Mouse (Mus musculus) MEL (cell line): ENCODE measurements around the gene Slfn9. TPM values are rescaled to one million over a fixed set of nuclear protein-coding genes. Genes with fewer than 3 reads are reported as not detected.

Experiments
- DNase-seq: peaks from one replicate; pipeline ENCODE4 v3.0.0; 2011; ENCODE audit warnings: low read depth, low spot score
- H3K27ac ChIP-seq: 2 replicates; pipeline ENCODE4 v1.5.1; 2012; ENCODE audit warnings: low read depth, mild to moderate bottlenecking, control low read depth, low read length, moderate library complexity; ENCODE audit not compliant: control insufficient read depth
- H3K27me3 ChIP-seq, 2 experiments: fragments of 150-350 bp in 1 of 2; sonication (generic) in 1 of 2; 2 replicates each; pipeline ENCODE4 v1.6.1; 2012; ENCODE audit warnings: low read length in 2 of 2, mild to moderate bottlenecking in 2 of 2, improper control_type of control experiment in 1 of 2, moderate library complexity in 1 of 2; ENCODE audit not compliant: insufficient read depth in 2 of 2, control insufficient read depth in 1 of 2
- H3K36me3 ChIP-seq, 2 experiments: 2 replicates each; pipeline ENCODE4 v1.6.1; 2012 to 2014; ENCODE audit warnings: low read length in 2 of 2, improper control_type of control experiment in 1 of 2, inconsistent platforms in 1 of 2, mild to moderate bottlenecking in 1 of 2; ENCODE audit not compliant: insufficient read depth in 2 of 2, control insufficient read depth in 1 of 2
- H3K4me1 ChIP-seq, 2 experiments: fragments of 150-350 bp in 1 of 2; sonication (generic) in 1 of 2; 2 replicates each; pipeline ENCODE4 v1.6.1; 2012; ENCODE audit warnings: low read length in 2 of 2, improper control_type of control experiment in 1 of 2, mild to moderate bottlenecking in 1 of 2; ENCODE audit not compliant: insufficient read depth in 2 of 2, control insufficient read depth in 1 of 2
- H3K4me3 ChIP-seq, 2 experiments: fragments of 150-350 bp in 1 of 2; sonication (generic) in 1 of 2; 2 replicates each; pipeline ENCODE4 v1.5.1; 2012; ENCODE audit warnings: low read depth in 2 of 2, low read length in 2 of 2, mild to moderate bottlenecking in 2 of 2, moderate library complexity in 2 of 2, control low read depth in 1 of 2, improper control_type of control experiment in 1 of 2; ENCODE audit not compliant: control insufficient read depth in 1 of 2, insufficient read depth in 1 of 2
- H3K79me2 ChIP-seq: 2 replicates; pipeline ENCODE4 v1.6.1; 2012; ENCODE audit warnings: mild to moderate bottlenecking, low read length, moderate library complexity; ENCODE audit not compliant: control insufficient read depth, poor library complexity, insufficient read depth
- H3K9ac ChIP-seq: 2 replicates; pipeline ENCODE4 v1.6.1; 2012; ENCODE audit warnings: low read depth, mild to moderate bottlenecking, control low read depth, low read length, moderate library complexity; ENCODE audit not compliant: control insufficient read depth, poor library complexity, severe bottlenecking
- H3K9me3 ChIP-seq: fragments of 150-350 bp; sonication (generic); replicated peaks from 2 replicates; pipeline ENCODE4 v1.6.1; 2012; ENCODE audit warnings: mild to moderate bottlenecking, low read length, improper control_type of control experiment, moderate library complexity; ENCODE audit not compliant: insufficient read depth
- CHD1 ChIP-seq: IDR thresholded peaks from 2 replicates; pipeline ENCODE4 v1.6.1; 2012; ENCODE audit warnings: low read depth, mild to moderate bottlenecking, inconsistent platforms, low read length, improper control_type of control experiment
- CHD2 ChIP-seq: IDR thresholded peaks from 2 replicates; pipeline ENCODE4 v1.6.1; 2011; ENCODE audit warnings: low read length, improper control_type of control experiment
- E2F4 ChIP-seq: IDR thresholded peaks from 2 replicates; pipeline ENCODE4 v1.6.1; 2011; ENCODE audit warnings: low read depth, low read length, improper control_type of control experiment, borderline replicate concordance
- EP300 ChIP-seq, 2 experiments: IDR thresholded peaks; 2 replicates each; pipeline ENCODE4 v1.6.1; 2011; ENCODE audit warnings: improper control_type of control experiment in 2 of 2, low read length in 2 of 2, low read depth in 1 of 2, mild to moderate bottlenecking in 1 of 2
- GABPA ChIP-seq: IDR thresholded peaks from 2 replicates; pipeline ENCODE4 v1.6.1; 2012; ENCODE audit warnings: low read depth, mild to moderate bottlenecking, inconsistent platforms, low read length, improper control_type of control experiment, moderate library complexity
- JUND ChIP-seq: IDR thresholded peaks from 2 replicates; pipeline ENCODE4 v1.6.1; 2011; ENCODE audit warnings: low read depth, mild to moderate bottlenecking, improper control_type of control experiment, low read length
- MXI1 ChIP-seq: IDR thresholded peaks from 2 replicates; pipeline ENCODE4 v1.6.1; 2011; ENCODE audit warnings: mild to moderate bottlenecking, low read depth, low read length, improper control_type of control experiment
- NRF1 ChIP-seq: IDR thresholded peaks from 2 replicates; pipeline ENCODE4 v1.6.1; 2014; ENCODE audit warnings: low read depth, mild to moderate bottlenecking, inconsistent platforms, low read length, improper control_type of control experiment, moderate library complexity; ENCODE audit not compliant: poor library complexity, insufficient read depth, severe bottlenecking
- POLR2A ChIP-seq, 2 experiments: IDR thresholded peaks; 2 replicates each; pipeline ENCODE4 v1.6.1; 2011 to 2012; ENCODE audit warnings: low read length in 2 of 2, mild to moderate bottlenecking in 2 of 2, control low read depth in 1 of 2, improper control_type of control experiment in 1 of 2, low read depth in 1 of 2, moderate library complexity in 1 of 2; ENCODE audit not compliant: control insufficient read depth in 1 of 2, insufficient read depth in 1 of 2, poor library complexity in 1 of 2
- RCOR1 ChIP-seq: IDR thresholded peaks from 2 replicates; pipeline ENCODE4 v1.6.1; 2012; ENCODE audit warnings: low read depth, mild to moderate bottlenecking, inconsistent platforms, low read length, improper control_type of control experiment
- USF2 ChIP-seq, 2 experiments: IDR thresholded peaks; 2 replicates each; pipeline ENCODE4 v1.6.1; 2011 to 2012; ENCODE audit warnings: improper control_type of control experiment in 2 of 2, low read length in 2 of 2, borderline replicate concordance in 1 of 2, inconsistent platforms in 1 of 2, low read depth in 1 of 2, mild to moderate bottlenecking in 1 of 2; ENCODE audit not compliant: insufficient read depth in 1 of 2
- ZKSCAN1 ChIP-seq: IDR thresholded peaks from 2 replicates; pipeline ENCODE4 v1.6.1; 2012; ENCODE audit warnings: low read depth, mild to moderate bottlenecking, inconsistent platforms, low read length, improper control_type of control experiment, moderate library complexity
- ZMIZ1 ChIP-seq: IDR thresholded peaks from 2 replicates; pipeline ENCODE4 v1.6.1; 2012; ENCODE audit warnings: low read depth, mild to moderate bottlenecking, inconsistent platforms, low read length, improper control_type of control experiment, moderate library complexity
- ZNF384 ChIP-seq: IDR thresholded peaks from 2 replicates; pipeline ENCODE4 v1.6.1; 2012; ENCODE audit warnings: low read depth, mild to moderate bottlenecking, inconsistent platforms, low read length, improper control_type of control experiment
- polyA plus RNA-seq, 2 experiments: library from polyadenylated mRNA; stranded (reverse) in 1 of 2; unstranded in 1 of 2; fragments of >175 nt in 1 of 2; fragments of >200 nt in 1 of 2; gene quantifications; 2 replicates each; pipeline versions ENCODE4 v1.2.1 to v1.2.4; 2012; ENCODE audit warnings: low replicate concordance in 2 of 2, low read depth in 1 of 2; ENCODE audit not compliant: insufficient read length in 2 of 2, insufficient read depth in 1 of 2, missing spikeins in 1 of 2
- total RNA-seq: library from RNA; depleted of rRNA; stranded (reverse); fragments of 300-350 nt; gene quantifications from 2 replicates; pipeline ENCODE4 v1.2.3, GENCODE M21; 2012

Gene Slfn9
- total and polyA plus RNA-seq, 3 experiments, result 3.5 to 3.7 TPM; not detected in 1

DNA sequence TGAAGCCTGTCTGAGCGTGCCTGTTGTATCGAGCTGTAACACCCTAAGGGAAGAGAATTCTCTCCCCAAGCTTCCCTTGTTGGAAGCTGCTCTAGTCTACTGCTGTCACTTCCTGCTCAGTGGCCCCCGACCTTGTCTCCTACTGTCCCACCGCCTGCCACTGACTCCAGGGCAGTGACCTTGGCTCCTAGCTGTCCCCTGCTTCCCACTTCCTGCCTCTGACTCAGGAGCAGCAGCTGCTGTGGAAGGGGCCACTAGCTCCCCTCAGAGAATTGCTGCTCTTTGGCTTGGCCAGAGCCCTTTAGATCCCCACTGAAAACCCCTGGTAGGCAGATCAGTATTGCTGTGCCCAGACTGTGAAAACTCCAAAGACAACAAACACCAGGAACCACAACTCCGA, 17.7 kb downstream of the Slfn9 start:
- no peaks in the 10 kb centered on the region for H3K9me3 ChIP-seq
- no peak overlapping the region for H3K27ac ChIP-seq
- no peaks in the 10 kb centered on the region for H3K79me2 ChIP-seq
- H3K9ac ChIP-seq, result no peak overlapping the region
- no peaks in the 10 kb centered on the region for H3K4me1 ChIP-seq
- H3K4me3 ChIP-seq, result no peak overlapping the region
- no peak for DNase-seq
- peaks cover 17 to 19% of the 10 kb centered on the region in 2 experiments for H3K27me3 ChIP-seq
- H3K36me3 ChIP-seq, result no peaks in the 10 kb centered on the region
- TF ChIP-seq ZKSCAN1 (no peak), NRF1 (no peak), EP300 (IDR thresholded peaks at IDR 0.05; ENCODE audit: low read depth in 1 of 2, low read length in 2 of 2) (no peak), MXI1 (no peak), RCOR1 (no peak), ZNF384 (no peak), GABPA (no peak), JUND (no peak), POLR2A (IDR thresholded peaks at IDR 0.05; ENCODE audit: control insufficient read depth in 1 of 2, insufficient read depth in 1 of 2, low read depth in 1 of 2, low read length in 2 of 2, poor library complexity in 1 of 2) (no peak), CHD1 (no peak), E2F4 (no peak)

- Histone ChIP-seq H3K27ac (no peak overlapping the region), H3K4me1 (no peaks in the 10 kb centered on the region), H3K36me3 (no peaks in the 10 kb centered on the region), H3K4me3 (no peak overlapping the region), H3K9ac (no peak overlapping the region), H3K27me3 (peaks cover 23 to 36% of the 10 kb centered on the region in 2 experiments), H3K79me2 (no peaks in the 10 kb centered on the region), H3K9me3 (no peaks in the 10 kb centered on the region)
- DNase-seq, result no peak
- no peak for TF ChIP-seq ZNF384
- TF ChIP-seq GABPA, result no peak
- TF ChIP-seq USF2 (IDR thresholded peaks at IDR 0.05; ENCODE audit: borderline replicate concordance in 1 of 2, insufficient read depth in 1 of 2, low read depth in 1 of 2, low read length in 2 of 2), result no peak
- no peak for TF ChIP-seq JUND
- no peak for TF ChIP-seq ZMIZ1
- no peak for TF ChIP-seq RCOR1
- TF ChIP-seq CHD2, result no peak
These were observed 20.0 kb downstream of the Slfn9 start for GRCm38 (mm10) chr11:82971590-82971974.
